Mouse (Mus musculus) neutrophil, adult 5-6 weeks (primary cell): ENCODE results near the gene Tmem211. TPM values are rescaled to one million over a fixed set of nuclear protein-coding genes. Genes with fewer than 3 reads are reported as not detected.

Experiments
- ATAC-seq: fragments of 151-379, 151-347 bp; 2 replicates; pipeline ENCODE4 v1.8.0; 2017; ENCODE audit warnings: mild to moderate bottlenecking, moderate TSS enrichment; ENCODE audit not compliant: insufficient number of reproducible peaks, poor library complexity, low FRiP score, severe bottlenecking; ENCODE audit errors: extremely low read depth
- total RNA-seq: library from RNA; stranded (forward); fragments of 200-1000 nt; gene quantifications from 2 replicates; pipeline ENCODE4 v1.2.3, GENCODE M21; 2017

Tmem211 gene
- total RNA-seq, 1 experiment from 2014 or later: not detected

GRCm38 (mm10) chr5:113209898-113210297 is 16.8 kb upstream of the Tmem211 start:
- no peak for ATAC-seq

- ATAC-seq: no peak
These were observed 16.4 kb upstream of the Tmem211 start for GRCm38 (mm10) chr5:113210314-113210713.

GRCm38 (mm10) chr5:113212156-113212835 is 14.4 kb upstream of the Tmem211 start:
- ATAC-seq: no peak

- ATAC-seq: no peak
These were observed 12.7 kb upstream of the Tmem211 start for GRCm38 (mm10) chr5:113214041-113214440.

- no peak for ATAC-seq
These were observed 12.3 kb upstream of the Tmem211 start for GRCm38 (mm10) chr5:113214455-113214854.

GRCm38 (mm10) chr5:113215610-113216011 is 11.1 kb upstream of the Tmem211 start:
- no peak for ATAC-seq

- ATAC-seq: no peak
These were observed 10.3 kb upstream of the Tmem211 start for GRCm38 (mm10) chr5:113216328-113216960.

GRCm38 (mm10) chr5:113217076-113217475 is 9.6 kb upstream of the Tmem211 start:
- no peak for ATAC-seq

GRCm38 (mm10) chr5:113218617-113219235 is 8.0 kb upstream of the Tmem211 start:
- ATAC-seq: no peak

- no peak for ATAC-seq
These were observed 7.3 kb upstream of the Tmem211 start for GRCm38 (mm10) chr5:113219450-113219849.

- ATAC-seq: no peak
These were observed 6.8 kb upstream of the Tmem211 start for GRCm38 (mm10) chr5:113219876-113220275.

GRCm38 (mm10) chr5:113220383-113221146 is 6.1 kb upstream of the Tmem211 start:
- ATAC-seq: no peak

- ATAC-seq: no peak
These were observed 5.4 kb upstream of the Tmem211 start, which contains the start of gene 2900026A02Rik for GRCm38 (mm10) chr5:113221147-113221865. Gene 2900026A02Rik, minus strand, starts transcription at chr5:113221236.

- ATAC-seq: no peak
These were observed 2.8 kb upstream of the Tmem211 start for GRCm38 (mm10) chr5:113223888-113224287.

- ATAC-seq: no peak
These were observed 1.4 kb upstream of the Tmem211 start for GRCm38 (mm10) chr5:113225271-113225670.

- no peak for ATAC-seq
These were observed 848 bp upstream of the Tmem211 start for GRCm38 (mm10) chr5:113225686-113226435.

- no peak for ATAC-seq
These were observed 3.5 kb downstream of the Tmem211 start for GRCm38 (mm10) chr5:113230196-113230595.

GRCm38 (mm10) chr5:113249263-113249930 is 22.7 kb downstream of the Tmem211 start:
- ATAC-seq: no peak
